Mouse (Mus musculus): ENCODE data around the gene Unc13a. TPM values are rescaled to one million over a fixed set of nuclear protein-coding genes. Genes with fewer than 3 reads are reported as not detected.

Gene Unc13a
- polyA plus RNA-seq, 1 experiment from 2014 or later: 1.2 TPM

DNA sequence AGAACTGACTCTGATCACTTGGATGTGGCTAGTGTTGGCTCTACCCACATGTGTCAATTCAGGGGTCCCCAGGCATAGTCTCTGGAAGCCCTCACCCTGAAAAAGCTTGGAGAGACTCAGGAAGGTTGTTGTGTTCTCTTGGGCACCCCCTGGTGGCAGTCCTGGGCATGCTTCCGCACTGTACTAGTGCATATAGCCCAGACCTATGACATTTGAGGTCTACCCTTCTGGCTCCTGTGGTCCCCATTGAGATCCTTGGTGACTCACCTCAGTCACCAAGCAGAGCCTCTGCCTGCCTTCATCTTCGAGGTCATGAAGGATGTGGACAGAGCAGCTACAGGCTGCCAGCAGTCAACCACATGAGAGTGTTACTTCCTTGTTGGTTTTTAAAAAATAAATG, 84.7 kb downstream of the Unc13a start:
- no peaks in the 10 kb centered on the region for H3K9me3 ChIP-seq (replicated peaks; ENCODE audit: control insufficient read depth, low read length)
- H3K36me3 ChIP-seq (replicated peaks; ENCODE audit: control insufficient read depth, insufficient read depth, low read depth, low read length): no peaks in the 10 kb centered on the region
- WGBS: 73% methylated on average over 2 of the region's 2 CpGs

DNA sequence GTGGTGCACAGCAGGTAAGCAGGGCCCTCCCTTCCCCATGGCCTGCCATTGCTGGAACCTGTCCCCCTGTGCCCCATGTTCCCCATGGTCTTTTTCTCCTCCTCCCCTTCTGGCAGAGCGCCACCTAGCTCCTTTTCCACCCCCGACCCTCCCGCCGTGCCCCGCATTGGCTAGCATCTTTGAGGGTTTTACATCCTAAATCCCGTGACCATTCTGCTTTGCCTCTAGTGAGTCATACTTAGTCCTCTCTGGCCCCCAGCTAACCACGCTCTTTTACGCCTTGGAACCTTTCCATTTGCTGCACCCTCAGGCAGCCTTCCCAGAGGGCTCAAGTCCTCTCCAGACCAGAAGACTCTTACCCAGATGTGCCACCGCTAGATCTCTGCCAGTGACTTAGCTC, 91.4 kb downstream of the Unc13a start:
- H3K4me3 ChIP-seq (ENCODE audit: low read depth, low read length): no peak overlapping the region
- no peak overlapping the region for H3K27ac ChIP-seq (replicated peaks; ENCODE audit: low read depth, low read length)
- DNase-seq (ENCODE audit: low spot score): no peak
- no peaks in the 10 kb centered on the region; the same call in none of the 2 replicates for H3K36me3 ChIP-seq (replicated peaks; ENCODE audit: control insufficient read depth, insufficient read depth, low read depth, low read length)
- ATAC-seq (replicated peaks; ENCODE audit: insufficient number of reproducible peaks, low FRiP score, low TSS enrichment, low read depth): no peak
- H3K27me3 ChIP-seq (ENCODE audit: control insufficient read depth, insufficient read depth, low read length): no peaks in the 10 kb centered on the region
- no peaks in the 10 kb centered on the region for H3K4me1 ChIP-seq (ENCODE audit: control insufficient read depth, insufficient read depth, low read length)
- WGBS: 24% methylated on average over 9 of the region's 9 CpGs
- no peaks in the 10 kb centered on the region for H3K9me3 ChIP-seq (replicated peaks; ENCODE audit: control insufficient read depth, low read length)
- no peak overlapping the region for H3K4me2 ChIP-seq (ENCODE audit: low read depth, low read length)
- H3K9ac ChIP-seq (replicated peaks; ENCODE audit: low read length): no peak overlapping the region

More for the DNA sequence above, 84.7 kb downstream of the Unc13a start:
- H3K27me3 ChIP-seq (ENCODE audit: control insufficient read depth, insufficient read depth, low read length): no peaks in the 10 kb centered on the region
- peak; percentile 53 for DNase-seq (ENCODE audit: low spot score)
- no peak for ATAC-seq (replicated peaks; ENCODE audit: insufficient number of reproducible peaks, low FRiP score, low TSS enrichment, low read depth)
- H3K9ac ChIP-seq (replicated peaks; ENCODE audit: low read length): no peak overlapping the region
- no peak overlapping the region for H3K4me3 ChIP-seq (ENCODE audit: low read depth, low read length)
- no peak overlapping the region for H3K4me2 ChIP-seq (ENCODE audit: low read depth, low read length)
- H3K27ac ChIP-seq (replicated peaks; ENCODE audit: low read depth, low read length): no peak overlapping the region
- H3K4me1 ChIP-seq (ENCODE audit: control insufficient read depth, insufficient read depth, low read length): no peaks in the 10 kb centered on the region

DNA sequence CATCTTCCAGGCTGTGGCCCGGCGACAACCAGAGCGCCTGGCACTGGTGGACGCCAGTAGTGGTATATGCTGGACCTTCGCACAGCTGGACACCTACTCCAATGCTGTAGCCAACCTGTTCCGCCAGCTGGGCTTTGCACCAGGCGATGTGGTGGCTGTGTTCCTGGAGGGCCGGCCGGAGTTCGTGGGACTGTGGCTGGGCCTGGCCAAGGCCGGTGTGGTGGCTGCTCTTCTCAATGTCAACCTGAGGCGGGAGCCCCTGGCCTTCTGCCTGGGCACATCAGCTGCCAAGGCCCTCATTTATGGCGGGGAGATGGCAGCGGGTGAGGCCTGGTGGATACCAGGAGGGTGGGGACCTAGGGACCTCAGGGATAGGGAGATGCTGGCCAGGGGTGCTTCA, 92.1 kb downstream of the Unc13a start:
- DNase-seq (ENCODE audit: low spot score) (no peak), ATAC-seq (replicated peaks; ENCODE audit: insufficient number of reproducible peaks, low FRiP score, low TSS enrichment, low read depth) (no peak)
- WGBS: 88% methylated on average over 14 of the region's 14 CpGs
- H3K27me3 ChIP-seq (ENCODE audit: control insufficient read depth, insufficient read depth, low read length): no peaks in the 10 kb centered on the region
- no peaks in the 10 kb centered on the region for H3K9me3 ChIP-seq (replicated peaks; ENCODE audit: control insufficient read depth, low read length)
- no peaks in the 10 kb centered on the region; the same call in none of the 2 replicates for H3K36me3 ChIP-seq (replicated peaks; ENCODE audit: control insufficient read depth, insufficient read depth, low read depth, low read length)
- H3K4me1 ChIP-seq (ENCODE audit: control insufficient read depth, insufficient read depth, low read length): no peaks in the 10 kb centered on the region
- H3K9ac ChIP-seq (replicated peaks; ENCODE audit: low read length): no peak overlapping the region
- H3K4me2 ChIP-seq (ENCODE audit: low read depth, low read length): no peak overlapping the region
- H3K27ac ChIP-seq (replicated peaks; ENCODE audit: low read depth, low read length): no peak overlapping the region
- no peak overlapping the region for H3K4me3 ChIP-seq (ENCODE audit: low read depth, low read length)

DNA sequence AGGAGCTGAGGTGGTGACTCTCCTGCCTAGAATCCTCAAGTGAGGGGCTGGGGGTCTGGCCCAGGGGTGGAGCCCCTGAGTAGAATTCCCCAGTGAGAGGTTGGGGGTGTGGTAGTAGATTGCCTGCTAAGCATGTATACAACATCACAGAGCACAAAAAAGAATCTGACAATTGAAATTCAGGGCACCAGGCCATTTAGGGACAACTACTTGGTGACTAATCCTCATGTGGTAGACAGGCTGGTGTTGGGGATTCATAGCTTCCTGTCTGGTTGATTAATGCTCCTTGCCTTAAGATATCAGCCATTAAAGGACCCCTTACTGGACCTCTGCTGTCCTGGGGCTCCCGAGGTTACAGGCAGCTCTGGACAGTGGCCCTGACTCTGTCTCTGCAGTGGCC, 92.5 kb downstream of the Unc13a start:
- H3K36me3 ChIP-seq (replicated peaks; ENCODE audit: control insufficient read depth, insufficient read depth, low read depth, low read length): no peaks in the 10 kb centered on the region; the same call in none of the 2 replicates
- no peak overlapping the region for H3K27ac ChIP-seq (replicated peaks; ENCODE audit: low read depth, low read length)
- DNase-seq (ENCODE audit: low spot score) (no peak), ATAC-seq (replicated peaks; ENCODE audit: insufficient number of reproducible peaks, low FRiP score, low TSS enrichment, low read depth) (no peak)
- no peaks in the 10 kb centered on the region for H3K4me1 ChIP-seq (ENCODE audit: control insufficient read depth, insufficient read depth, low read length)
- WGBS: 78% methylated on average over 1 of the region's 1 CpGs
- H3K4me3 ChIP-seq (ENCODE audit: low read depth, low read length): no peak overlapping the region
- H3K27me3 ChIP-seq (ENCODE audit: control insufficient read depth, insufficient read depth, low read length): no peaks in the 10 kb centered on the region
- H3K9me3 ChIP-seq (replicated peaks; ENCODE audit: control insufficient read depth, low read length): no peaks in the 10 kb centered on the region
- no peak overlapping the region for H3K9ac ChIP-seq (replicated peaks; ENCODE audit: low read length)
- no peak overlapping the region for H3K4me2 ChIP-seq (ENCODE audit: low read depth, low read length)

DNA sequence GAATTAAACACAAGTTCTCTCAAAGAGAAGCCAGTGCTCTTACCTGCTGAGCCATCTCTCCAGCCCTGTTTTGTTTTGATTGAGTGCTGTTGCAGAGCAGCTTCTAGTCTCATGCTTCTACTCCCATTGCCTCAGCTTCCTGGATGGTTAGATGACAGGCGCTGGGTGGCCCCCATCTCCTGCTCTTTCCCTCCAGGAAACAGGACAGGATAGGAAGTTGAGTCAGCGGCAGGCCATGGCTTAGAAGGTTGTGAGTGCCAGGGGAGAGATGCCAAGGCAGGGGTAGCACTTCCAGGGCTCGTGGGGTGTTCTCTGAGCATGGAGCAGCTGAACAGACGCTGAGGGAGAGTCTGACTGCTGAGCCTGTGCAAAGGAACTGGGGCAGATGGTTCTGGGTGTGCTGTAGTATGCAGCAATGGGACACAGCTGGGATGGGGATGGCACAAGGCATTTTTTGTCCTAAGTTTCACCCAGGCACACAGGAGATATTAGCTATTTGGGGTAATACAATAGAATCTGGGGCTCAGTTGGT, 93.6 kb downstream of the Unc13a start:
- H3K27ac ChIP-seq (replicated peaks; ENCODE audit: low read depth, low read length): no peak overlapping the region
- no peaks in the 10 kb centered on the region for H3K4me1 ChIP-seq (ENCODE audit: control insufficient read depth, insufficient read depth, low read length)
- H3K9me3 ChIP-seq (replicated peaks; ENCODE audit: control insufficient read depth, low read length): no peaks in the 10 kb centered on the region
- no peak overlapping the region for H3K4me3 ChIP-seq (ENCODE audit: low read depth, low read length)
- no peaks in the 10 kb centered on the region; the same call in none of the 2 replicates for H3K36me3 ChIP-seq (replicated peaks; ENCODE audit: control insufficient read depth, insufficient read depth, low read depth, low read length)
- WGBS: 70% methylated on average over 4 of the region's 4 CpGs
- no peak overlapping the region for H3K4me2 ChIP-seq (ENCODE audit: low read depth, low read length)
- DNase-seq (ENCODE audit: low spot score) (no peak), ATAC-seq (replicated peaks; ENCODE audit: insufficient number of reproducible peaks, low FRiP score, low TSS enrichment, low read depth) (no peak)
- no peak overlapping the region for H3K9ac ChIP-seq (replicated peaks; ENCODE audit: low read length)
- H3K27me3 ChIP-seq (ENCODE audit: control insufficient read depth, insufficient read depth, low read length): no peaks in the 10 kb centered on the region

DNA sequence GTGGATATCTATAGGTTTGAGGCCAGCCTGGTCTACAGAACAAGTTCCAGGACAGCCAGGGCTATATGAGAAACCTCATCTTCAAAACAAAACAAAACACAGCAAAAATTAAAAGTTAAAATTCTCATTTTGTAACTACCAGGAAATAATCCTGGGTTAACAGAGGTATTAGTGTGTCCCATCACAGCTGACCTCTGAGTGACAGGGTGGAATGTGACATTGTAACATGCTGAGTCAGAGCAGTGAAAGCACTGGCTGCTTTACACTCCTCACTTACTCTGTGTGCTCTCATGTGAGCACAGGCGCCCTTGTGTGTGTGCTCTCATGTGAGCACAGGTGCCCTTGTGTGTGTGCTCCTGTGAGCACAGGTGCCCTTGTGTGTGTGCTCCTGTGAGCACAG, 96.5 kb downstream of the Unc13a start:
- Histone ChIP-seq H3K9me3 (replicated peaks; ENCODE audit: control insufficient read depth, low read length) (no peaks in the 10 kb centered on the region), H3K27me3 (ENCODE audit: control insufficient read depth, insufficient read depth, low read length) (no peaks in the 10 kb centered on the region), H3K36me3 (replicated peaks; ENCODE audit: control insufficient read depth, insufficient read depth, low read depth, low read length) (no peaks in the 10 kb centered on the region; the same call in 1 of the 2 replicates), H3K27ac (replicated peaks; ENCODE audit: low read depth, low read length) (no peak overlapping the region), H3K9ac (replicated peaks; ENCODE audit: low read length) (no peak overlapping the region), H3K4me3 (ENCODE audit: low read depth, low read length) (no peak overlapping the region), H3K4me1 (ENCODE audit: control insufficient read depth, insufficient read depth, low read length) (no peaks in the 10 kb centered on the region; the same call in 1 of the 2 replicates), H3K4me2 (ENCODE audit: low read depth, low read length) (no peak overlapping the region)
- 38% methylated on average over 1 of the region's 1 CpGs for WGBS
- DNase-seq (ENCODE audit: low spot score): no peak
- ATAC-seq (replicated peaks; ENCODE audit: insufficient number of reproducible peaks, low FRiP score, low TSS enrichment, low read depth): no peak

- no peak for ATAC-seq (replicated peaks; ENCODE audit: insufficient number of reproducible peaks, low FRiP score, low TSS enrichment, low read depth)
- H3K4me3 ChIP-seq (ENCODE audit: low read depth, low read length): no peak overlapping the region
- H3K4me2 ChIP-seq (ENCODE audit: low read depth, low read length): no peak overlapping the region
- no peaks in the 10 kb centered on the region for H3K36me3 ChIP-seq (replicated peaks; ENCODE audit: control insufficient read depth, insufficient read depth, low read depth, low read length)
- no peak overlapping the region for H3K27ac ChIP-seq (replicated peaks; ENCODE audit: low read depth, low read length)
- 82% methylated on average over 7 of the region's 7 CpGs for WGBS
- no peak overlapping the region for H3K9ac ChIP-seq (replicated peaks; ENCODE audit: low read length)
- DNase-seq (ENCODE audit: low spot score): no peak
- no peaks in the 10 kb centered on the region; the same call in 1 of the 2 replicates for H3K4me1 ChIP-seq (ENCODE audit: control insufficient read depth, insufficient read depth, low read length)
- no peaks in the 10 kb centered on the region for H3K9me3 ChIP-seq (replicated peaks; ENCODE audit: control insufficient read depth, low read length)
- no peaks in the 10 kb centered on the region for H3K27me3 ChIP-seq (ENCODE audit: control insufficient read depth, insufficient read depth, low read length)
Measured at GRCm38 (mm10) chr8:71574426-71574825, 97.1 kb downstream of the Unc13a start.

Data from embryonic facial prominence, embryonic 11.5 days (tissue).